Mouse (Mus musculus) gastrocnemius, adult 8-10 months (tissue): ENCODE measurements at regions not wholly inside any gene's neighbourhood (a gene's known extent, or its start where the extent isn't known, plus 50 kb on each side); places are given as distances from the start of the nearest gene placed in this dataset.
A peak's percentile ranks its signal among the peaks of the same experiment; 100 is the strongest.
"Not testable (repeated sequence)": the region's sequence is repeated elsewhere in the genome, so short reads cannot be mapped to it uniquely, and the experiment has no call there.

Experiments used
- DNase-seq, 2 experiments: peaks; one replicate each; pipeline ENCODE4 v3.0.0; 2022; ENCODE audit warnings: low spot score in 2 of 2

- no peak for DNase-seq
These were observed 297.0 kb downstream of the Edem1 start for GRCm38 (mm10) chr6:109125447-109125846.

- no peak for DNase-seq
These were observed 298.8 kb downstream of the Edem1 start for GRCm38 (mm10) chr6:109127203-109127602.

- no peak for DNase-seq
These were observed 317.7 kb downstream of the Edem1 start for GRCm38 (mm10) chr6:109146111-109146510.

- no peak for DNase-seq
These were observed 320.6 kb downstream of the Edem1 start for GRCm38 (mm10) chr6:109149043-109149442.

- DNase-seq, result peak in 1 of 2 experiments; percentile 8
These were observed 321.8 kb downstream of the Edem1 start for GRCm38 (mm10) chr6:109150023-109150911.

GRCm38 (mm10) chr6:109150912-109151256 lies 322.4 kb downstream of the Edem1 start:
- DNase-seq, result no peak

- DNase-seq, result no peak
These were observed 325.2 kb downstream of the Edem1 start for GRCm38 (mm10) chr6:109153624-109154023.

GRCm38 (mm10) chr6:109159561-109159960 lies 331.1 kb downstream of the Edem1 start:
- no peak for DNase-seq

GRCm38 (mm10) chr6:109167439-109167838 lies 339.0 kb downstream of the Edem1 start:
- no peak for DNase-seq

- DNase-seq, result no peak
These were observed 343.8 kb downstream of the Edem1 start for GRCm38 (mm10) chr6:109172104-109172850.

- DNase-seq, result no peak
These were observed 344.6 kb downstream of the Edem1 start for GRCm38 (mm10) chr6:109173015-109173414.

GRCm38 (mm10) chr6:109176876-109177275 lies 348.4 kb downstream of the Edem1 start:
- no peak for DNase-seq

GRCm38 (mm10) chr6:109182878-109183277 lies 354.4 kb downstream of the Edem1 start:
- no peak for DNase-seq

- DNase-seq, result not testable (repeated sequence)
These were observed 364.6 kb downstream of the Edem1 start for GRCm38 (mm10) chr6:109193061-109193460.

GRCm38 (mm10) chr6:109193603-109194002 lies 365.2 kb downstream of the Edem1 start:
- DNase-seq, result no peak

GRCm38 (mm10) chr6:109209699-109210098 lies 381.3 kb downstream of the Edem1 start:
- no peak for DNase-seq

- no peak for DNase-seq
These were observed 401.9 kb downstream of the Edem1 start for GRCm38 (mm10) chr6:109230391-109230790.

GRCm38 (mm10) chr6:109233426-109233825 lies 405.0 kb downstream of the Edem1 start:
- DNase-seq, result no peak

GRCm38 (mm10) chr6:109245666-109246065 lies 417.2 kb downstream of the Edem1 start:
- DNase-seq, result no peak

- DNase-seq, result not testable (repeated sequence)
These were observed 418.1 kb downstream of the Edem1 start for GRCm38 (mm10) chr6:109246510-109246909.
